In genomic region chr17:6862040-6862780, GRCm38 (mm10) we compare ENCODE assay signal across 8 mouse cellular contexts.
DNase-seq lines count a peak whose midpoint lies in the region; ATAC-seq and TF ChIP-seq lines count a peak whose summit lies in the region.

No protein-coding gene starts in this region.

- ATAC-seq in heart, embryonic 13.5 days (ENCODE audit: extremely low read depth, insufficient number of reproducible peaks, low FRiP score, low TSS enrichment) = no peak
- ATAC-seq in forebrain, postnatal 0 days = 0 out of 2 replicates have a peak, but pooled peaks have one; percentile 0
- no peak for ATAC-seq in liver, embryonic 14.5 days (ENCODE audit: insufficient read depth)

- TF ChIP-seq EP300 in CH12.LX (IDR thresholded peaks at IDR 0.05; ENCODE audit: low read length) = no peak
- TF ChIP-seq EP300 in liver, embryonic 14.5 days (IDR thresholded peaks at IDR 0.05; ENCODE audit: low read depth) = no peak

- H3K36me3 ChIP-seq in heart, embryonic 13.5 days = no peaks in the 10 kb centered on the region
- no peaks in the 10 kb centered on the region for H3K36me3 ChIP-seq in CH12.LX (replicated peaks in 1 of 2; ENCODE audit: control insufficient read depth in 1 of 2, insufficient read depth in 1 of 2, low read length in 1 of 2)
- H3K36me3 ChIP-seq in forebrain, postnatal 0 days (ENCODE audit: insufficient read depth) = no peaks in the 10 kb centered on the region
- H3K36me3 ChIP-seq in liver, embryonic 14.5 days (replicated peaks; ENCODE audit: control insufficient read depth, insufficient read depth, low read depth) = no peaks in the 10 kb centered on the region

- dilution Hi-C loops in CH12.LX (cut with MboI; ENCODE audit: extremely low pct_ligation_motif_present, extremely low pct_unique_long_range_greater_than_20kb, low sequenced_read_pairs) = no loop called here

- TF ChIP-seq CTCF in CH12.LX (conservative IDR thresholded peaks at IDR 0.05 in 1 of 2, IDR thresholded peaks at IDR 0.05 in 1 of 2; ENCODE audit: low read depth in 2 of 2, low read length in 2 of 2) = no peak
- no peak for TF ChIP-seq CTCF in forebrain, postnatal 0 days (IDR thresholded peaks at IDR 0.05; ENCODE audit: low read depth)
- no peak for TF ChIP-seq CTCF in liver, embryonic 14.5 days (IDR thresholded peaks at IDR 0.05; ENCODE audit: low read depth)

- intact Hi-C loops in heart, postnatal 10 days (cut with DNase I) = no loop called here
- intact Hi-C loops in left cerebral cortex, postnatal 36 days (cut with DNase I) = loop anchor here (5.0 kb wide), 1 partner anchor 35 kb away; no protein-coding TSS in a partner anchor
- intact Hi-C loops in gastrocnemius, postnatal 36 days (cut with DNase I) = no loop called here

- DNase-seq in heart, postnatal 10 days = no peak
- DNase-seq in CH12.LX (ENCODE audit: extremely low read depth) = no peak
- DNase-seq in forebrain, postnatal 0 days = no peak
- no peak for DNase-seq in liver, embryonic 14.5 days (ENCODE audit: low read depth in 3 of 3, low spot score in 3 of 3)
- no peak for DNase-seq in left cerebral cortex, postnatal 36 days (ENCODE audit: low spot score in 2 of 2)
- no peak for DNase-seq in gastrocnemius, postnatal 36 days
- DNase-seq in thymus, postnatal 36 days = no peak

- no peaks in the 10 kb centered on the region for H3K9me3 ChIP-seq in heart, embryonic 13.5 days
- no peaks in the 10 kb centered on the region for H3K9me3 ChIP-seq in CH12.LX (replicated peaks; ENCODE audit: low read length)
- H3K9me3 ChIP-seq in forebrain, postnatal 0 days (ENCODE audit: low read length) = no peaks in the 10 kb centered on the region
- no peaks in the 10 kb centered on the region for H3K9me3 ChIP-seq in liver, embryonic 14.5 days (ENCODE audit: control insufficient read depth, low read length)

- WGBS in heart, embryonic 13.5 days = 52% methylated on average over 12 of the region's 12 CpGs
- WGBS in forebrain, postnatal 0 days = 41% methylated on average over 12 of the region's 12 CpGs
- 43% methylated on average over 12 of the region's 12 CpGs for WGBS in liver, embryonic 14.5 days (ENCODE audit: insufficient replicate concordance)

- TF ChIP-seq RAD21 in CH12.LX (IDR thresholded peaks at IDR 0.05; ENCODE audit: low read depth, low read length) = no peak

- peak overlapping the region; percentile 83 for H3K4me2 ChIP-seq in heart, embryonic 13.5 days
- peak overlapping the region; percentile 46 for H3K4me2 ChIP-seq in CH12.LX (ENCODE audit: insufficient read depth, low read depth, poor library complexity, severe bottlenecking)
- H3K4me2 ChIP-seq in forebrain, postnatal 0 days (ENCODE audit: low read depth) = peak overlapping the region; percentile 45
- peak overlapping the region; percentile 51 for H3K4me2 ChIP-seq in liver, embryonic 14.5 days (ENCODE audit: low read depth)

- no peak for TF ChIP-seq POLR2A in CH12.LX (IDR thresholded peaks at IDR 0.05; ENCODE audit: low read depth, low read length)

- H3K79me2 ChIP-seq in CH12.LX (replicated peaks; ENCODE audit: control insufficient read depth, extremely low read depth, insufficient read depth, poor library complexity, severe bottlenecking) = no peaks in the 10 kb centered on the region

- peak overlapping the region; percentile 50 for H3K4me3 ChIP-seq in heart, embryonic 13.5 days
- no peak overlapping the region for H3K4me3 ChIP-seq in CH12.LX (replicated peaks in 1 of 3; ENCODE audit: low read depth in 2 of 3, low read length in 2 of 3, poor library complexity in 1 of 3)
- H3K4me3 ChIP-seq in forebrain, postnatal 0 days (ENCODE audit: low read depth, low read length) = 0 out of 2 replicates have a peak overlapping the region, but pooled peaks have one; percentile 19
- no peak overlapping the region for H3K4me3 ChIP-seq in liver, embryonic 14.5 days (ENCODE audit: insufficient read depth in 1 of 2, low read depth in 2 of 2, low read length in 2 of 2)

- H3K27ac ChIP-seq in heart, embryonic 13.5 days (replicated peaks) = no peak overlapping the region
- H3K27ac ChIP-seq in CH12.LX (ENCODE audit: insufficient read depth, low read depth) = no peak overlapping the region
- peak overlapping the region; percentile 73 for H3K27ac ChIP-seq in forebrain, postnatal 0 days (ENCODE audit: low read depth, low read length)
- no peak overlapping the region for H3K27ac ChIP-seq in liver, embryonic 14.5 days

- H3K4me1 ChIP-seq in heart, embryonic 13.5 days = peaks cover 17% of the 10 kb centered on the region
- H3K4me1 ChIP-seq in CH12.LX (ENCODE audit: control insufficient read depth in 1 of 2, insufficient read depth in 2 of 2) = peaks cover 10 to 20% of the 10 kb centered on the region in 2 experiments
- peaks cover 19% of the 10 kb centered on the region for H3K4me1 ChIP-seq in forebrain, postnatal 0 days (ENCODE audit: insufficient read depth)
- H3K4me1 ChIP-seq in liver, embryonic 14.5 days (replicated peaks; ENCODE audit: control insufficient read depth in 2 of 2, insufficient read depth in 2 of 2, low read length in 1 of 2) = peaks cover 0 to 4% of the 10 kb centered on the region in 2 experiments; a peak in 2 of 4 replicates

- peaks cover 40% of the 10 kb centered on the region for H3K27me3 ChIP-seq in heart, embryonic 13.5 days (replicated peaks)
- no peaks in the 10 kb centered on the region for H3K27me3 ChIP-seq in CH12.LX (replicated peaks)
- no peaks in the 10 kb centered on the region for H3K27me3 ChIP-seq in forebrain, postnatal 0 days (ENCODE audit: insufficient read depth, low read length)
- H3K27me3 ChIP-seq in liver, embryonic 14.5 days (ENCODE audit: control insufficient read depth, insufficient read depth, low read length) = peaks cover 9% of the 10 kb centered on the region

- in situ Hi-C loops in CH12.LX (cut with MboI; ENCODE audit: low pct_ligation_motif_present, low pct_unique_long_range_greater_than_20kb, low sequenced_read_pairs) = no loop called here

- H3K9ac ChIP-seq in heart, embryonic 13.5 days = peak overlapping the region; percentile 76
- H3K9ac ChIP-seq in CH12.LX (ENCODE audit: insufficient read depth, low read depth) = no peak overlapping the region
- H3K9ac ChIP-seq in forebrain, postnatal 0 days = no peak overlapping the region
- no peak overlapping the region for H3K9ac ChIP-seq in liver, embryonic 14.5 days (replicated peaks)

TF ChIP-seq in CH12.LX, 34 proteins besides CTCF, POLR2A, EP300 and RAD21:
- TF ChIP-seq ETS1 (conservative IDR thresholded peaks at IDR 0.05; ENCODE audit: low read depth, low read length) (no peak), MEF2A (IDR thresholded peaks at IDR 0.05; ENCODE audit: borderline replicate concordance, low read depth, low read length) (no peak), E2F4 (IDR thresholded peaks at IDR 0.05; ENCODE audit: insufficient replicate concordance, low read depth, low read length) (no peak), SMC3 (IDR thresholded peaks at IDR 0.05; ENCODE audit: low read depth, low read length) (no peak), JUN (IDR thresholded peaks at IDR 0.05; ENCODE audit: insufficient read depth, low read depth, low read length) (no peak), IRF4 (IDR thresholded peaks at IDR 0.05; ENCODE audit: low read depth, low read length) (no peak), USF2 (conservative IDR thresholded peaks at IDR 0.05; ENCODE audit: low read depth, low read length) (no peak), MAX (IDR thresholded peaks at IDR 0.05; ENCODE audit: low read length) (no peak), JUND (conservative IDR thresholded peaks at IDR 0.05; ENCODE audit: low read depth, low read length) (no peak), RCOR1 (conservative IDR thresholded peaks at IDR 0.05; ENCODE audit: low read depth, low read length) (no peak), PAX5 (IDR thresholded peaks at IDR 0.05; ENCODE audit: low read length) (no peak), MXI1 (IDR thresholded peaks at IDR 0.05; ENCODE audit: low read depth, low read length) (no peak), CHD1 (IDR thresholded peaks at IDR 0.05; ENCODE audit: low read depth, low read length) (no peak), ZNF384 (IDR thresholded peaks at IDR 0.05; ENCODE audit: low read depth, low read length) (no peak), UBTF (IDR thresholded peaks at IDR 0.05; ENCODE audit: low read depth, low read length) (no peak), GABPA (IDR thresholded peaks at IDR 0.05; ENCODE audit: insufficient replicate concordance, low read depth, low read length) (no peak), HCFC1 (IDR thresholded peaks at IDR 0.05; ENCODE audit: low read depth, low read length) (no peak), MAZ (IDR thresholded peaks at IDR 0.05; ENCODE audit: low read depth, low read length) (no peak), CHD2 (IDR thresholded peaks at IDR 0.05; ENCODE audit: low read length) (no peak)
TF ChIP-seq in CH12.LX: peak in this region for 0.

Comparison
In these comparisons a context has a peak if more than half of its experiments do, and no peak if none do; other contexts are left out.
1. H3K4me3 ChIP-seq: peak in heart, embryonic 13.5 days (single experiment) and forebrain, postnatal 0 days (single experiment); none in CH12.LX (0 of 3) and liver, embryonic 14.5 days (0 of 2).
2. Peak in every context shown above with its lines, with median percentiles within 50 percentile points of each other: H3K4me2 ChIP-seq.